Mouse (Mus musculus): ENCODE measurements around the gene Fbxw2.
"Not testable (repeated sequence)": the region's sequence is repeated elsewhere in the genome, so short reads cannot be mapped to it uniquely, and the experiment has no call there.

Gene Fbxw2

GRCm38 (mm10) chr2:34825827-34826459, at the start of gene Fbxw2:
Fbxw2 (minus strand) TSS chr2:34826311.
- in situ Hi-C loops (cut with MseI, MboI), result no loop called here

- in situ Hi-C loops (cut with MseI, MboI), result no loop called here
These were observed 48.8 kb upstream of the Fbxw2 start, which contains the start of gene Psmd5 for GRCm38 (mm10) chr2:34874816-34875345. Psmd5 (minus strand) TSS chr2:34874968.

- in situ Hi-C loops (cut with MseI, MboI), result no loop called here
These were observed 48.2 kb upstream of the Fbxw2 start, which contains the start of gene Cutal for GRCm38 (mm10) chr2:34874271-34874670. Cutal (plus strand) TSS chr2:34874396.

GRCm38 (mm10) chr2:34870520-34871474, 44.7 kb upstream of the Fbxw2 start:
- in situ Hi-C loops (cut with MseI, MboI), result no loop called here

- in situ Hi-C loops (cut with MseI, MboI), result no loop called here
These were observed 43.6 kb upstream of the Fbxw2 start for GRCm38 (mm10) chr2:34869680-34870079.

- in situ Hi-C loops (cut with MseI, MboI), result no loop called here
These were observed 31.6 kb upstream of the Fbxw2 start for GRCm38 (mm10) chr2:34857728-34858127.

- in situ Hi-C loops (cut with MseI, MboI), result no loop called here
These were observed 29.2 kb upstream of the Fbxw2 start for GRCm38 (mm10) chr2:34855265-34855664.

GRCm38 (mm10) chr2:34847702-34848101, 21.6 kb upstream of the Fbxw2 start:
- in situ Hi-C loops (cut with MseI, MboI), result no loop called here

GRCm38 (mm10) chr2:34843211-34843939, 17.3 kb upstream of the Fbxw2 start:
- in situ Hi-C loops (cut with MseI, MboI), result no loop called here

GRCm38 (mm10) chr2:34841706-34842105, 15.6 kb upstream of the Fbxw2 start:
- in situ Hi-C loops (cut with MseI, MboI), result no loop called here

GRCm38 (mm10) chr2:34840143-34840542, 14.0 kb upstream of the Fbxw2 start:
- in situ Hi-C loops (cut with MseI, MboI), result not testable (repeated sequence)

GRCm38 (mm10) chr2:34835669-34836068, 9.6 kb upstream of the Fbxw2 start:
- in situ Hi-C loops (cut with MseI, MboI), result no loop called here

- in situ Hi-C loops (cut with MseI, MboI), result no loop called here
These were observed 7.5 kb upstream of the Fbxw2 start for GRCm38 (mm10) chr2:34833624-34834023.

GRCm38 (mm10) chr2:34832766-34833457, 6.8 kb upstream of the Fbxw2 start, which contains the start of gene Gm34653:
Gm34653 (plus strand) TSS chr2:34833007.
- in situ Hi-C loops (cut with MseI, MboI), result not testable (repeated sequence)

- in situ Hi-C loops (cut with MseI, MboI), result not testable (repeated sequence)
These were observed 4.0 kb upstream of the Fbxw2 start for GRCm38 (mm10) chr2:34830066-34830465.

GRCm38 (mm10) chr2:34828026-34828425, 1.9 kb upstream of the Fbxw2 start:
- in situ Hi-C loops (cut with MseI, MboI), result no loop called here

- in situ Hi-C loops (cut with MseI, MboI), result no loop called here
These were observed 1.5 kb upstream of the Fbxw2 start for GRCm38 (mm10) chr2:34827591-34827990.

- in situ Hi-C loops (cut with MseI, MboI), result no loop called here
These were observed 535 bp upstream of the Fbxw2 start for GRCm38 (mm10) chr2:34826460-34827231.

GRCm38 (mm10) chr2:34818492-34818891, 7.6 kb downstream of the Fbxw2 start:
- in situ Hi-C loops (cut with MseI, MboI), result no loop called here

- in situ Hi-C loops (cut with MseI, MboI), result not testable (repeated sequence)
These were observed 10.2 kb downstream of the Fbxw2 start for GRCm38 (mm10) chr2:34815893-34816292.

Data from mouse trophoblast stem cell (cell line).